Mouse (Mus musculus) bone marrow, adult 2 months (tissue): ENCODE results near the gene Morn3. TPM values are rescaled to one million over a fixed set of nuclear protein-coding genes. Genes with fewer than 3 reads are reported as not detected.

Experiments
- H3K27ac ChIP-seq: fragments of 200-500 bp; 2 replicates; pipeline ENCODE4 v1.5.1; 2012; ENCODE audit warnings: low read depth, mild to moderate bottlenecking, control low read depth, inconsistent platforms, low read length; ENCODE audit not compliant: control insufficient read depth, poor library complexity, insufficient read depth
- H3K4me1 ChIP-seq: fragments of 200-500 bp; 2 replicates; pipeline ENCODE4 v1.6.1; 2011; ENCODE audit warnings: low read length; ENCODE audit not compliant: control insufficient read depth, insufficient read depth
- H3K4me3 ChIP-seq: fragments of 200-500 bp; replicated peaks from 2 replicates; pipeline ENCODE3; 2011; ENCODE audit warnings: mild to moderate bottlenecking, low read depth, low read length, control low read depth; ENCODE audit not compliant: control insufficient read depth
- CTCF ChIP-seq: fragments of 200-500 bp; IDR thresholded peaks from 2 replicates; pipeline ENCODE4 v1.5.1; 2011; ENCODE audit warnings: low read length, control low read depth; ENCODE audit not compliant: control insufficient read depth, insufficient read depth
- POLR2A ChIP-seq: fragments of 200-500 bp; IDR thresholded peaks from 2 replicates; pipeline ENCODE4 v1.6.1; 2011; ENCODE audit warnings: low read depth, mild to moderate bottlenecking, control low read depth, low read length, borderline replicate concordance; ENCODE audit not compliant: control insufficient read depth
- WGBS: fragments of 180-500 bp; shearing (Covaris S2); methylation state at CpG from one replicate; pipeline ENCODE4 v1.1.7; 2018; 5-methylcytosine and 5-hydroxymethylcytosine counted together
- polyA plus RNA-seq: library from polyadenylated mRNA; stranded (reverse); fragments of >200 nt; gene quantifications from 2 replicates; pipeline ENCODE4 v1.2.4, GENCODE M21; 2011; ENCODE audit warnings: low replicate concordance; ENCODE audit not compliant: missing spikeins, insufficient read depth, insufficient read length

The Morn3 gene
- 5.3 TPM in 1 of 2 replicates, not detected in the other for polyA plus RNA-seq

- Histone ChIP-seq H3K27ac (no peak within 1 kb of the TSS), H3K4me3 (no peak within 1 kb of the TSS), H3K4me1 (peaks cover 1% of the 10 kb centered on the region; the same call in 1 of the 2 replicates)
- TF ChIP-seq CTCF (no peak), POLR2A (no peak)
- WGBS = 87% methylated on average over 3 of the region's 3 CpGs
These were observed at the start of gene Morn3 for GRCm38 (mm10) chr5:123046916-123047315. Morn3 (minus strand) TSS chr5:123047016.

GRCm38 (mm10) chr5:123096299-123096698 is 49.5 kb upstream of the Morn3 start:
- WGBS = 84% methylated on average over 8 of the region's 8 CpGs
- H3K4me1 ChIP-seq = peaks cover 8% of the 10 kb centered on the region
- H3K4me3 ChIP-seq = no peak overlapping the region
- no peak overlapping the region for H3K27ac ChIP-seq
- TF ChIP-seq CTCF = no peak
- TF ChIP-seq POLR2A = no peak

GRCm38 (mm10) chr5:123094238-123094991 is 47.6 kb upstream of the Morn3 start:
- no peak for TF ChIP-seq CTCF
- no peak for TF ChIP-seq POLR2A
- WGBS = 64% methylated on average over 25 of the region's 25 CpGs
- H3K27ac ChIP-seq = peak overlapping the region; percentile 95
- peak overlapping the region; percentile 15 for H3K4me3 ChIP-seq
- peaks cover 9% of the 10 kb centered on the region for H3K4me1 ChIP-seq

GRCm38 (mm10) chr5:123093077-123093633 is 46.3 kb upstream of the Morn3 start:
- peaks cover 9% of the 10 kb centered on the region for H3K4me1 ChIP-seq
- TF ChIP-seq CTCF = no peak
- 0 out of 2 replicates have a peak, but pooled peaks have one; percentile 6 for TF ChIP-seq POLR2A
- H3K4me3 ChIP-seq = no peak overlapping the region
- WGBS = 68% methylated on average over 14 of the region's 14 CpGs
- H3K27ac ChIP-seq = peak overlapping the region; percentile 95

GRCm38 (mm10) chr5:123090560-123091306 is 43.9 kb upstream of the Morn3 start:
- H3K4me1 ChIP-seq = peaks cover 9% of the 10 kb centered on the region
- peak overlapping the region; percentile 4; the same call in 1 of the 2 replicates for H3K27ac ChIP-seq
- no peak overlapping the region for H3K4me3 ChIP-seq
- no peak for TF ChIP-seq POLR2A
- TF ChIP-seq CTCF = no peak
- WGBS = 91% methylated on average over 10 of the region's 10 CpGs

- 88% methylated on average over 4 of the region's 4 CpGs for WGBS
- Histone ChIP-seq H3K27ac (no peak overlapping the region), H3K4me1 (peaks cover 7% of the 10 kb centered on the region), H3K4me3 (no peak overlapping the region)
- no peak for TF ChIP-seq POLR2A
- TF ChIP-seq CTCF = no peak
These were observed 42.0 kb upstream of the Morn3 start for GRCm38 (mm10) chr5:123088784-123089183.

- Histone ChIP-seq H3K27ac (no peak overlapping the region), H3K4me3 (no peak overlapping the region)
- 81% methylated on average over 2 of the region's 2 CpGs for WGBS
These were observed 39.7 kb upstream of the Morn3 start for GRCm38 (mm10) chr5:123086501-123086900.

GRCm38 (mm10) chr5:123083340-123084050 is 36.7 kb upstream of the Morn3 start:
- TF ChIP-seq POLR2A (no peak), CTCF (no peak)
- no peak overlapping the region for H3K4me3 ChIP-seq
- WGBS = 60% methylated on average over 13 of the region's 13 CpGs
- no peaks in the 10 kb centered on the region; the same call in 1 of the 2 replicates for H3K4me1 ChIP-seq
- no peak overlapping the region for H3K27ac ChIP-seq

More at GRCm38 (mm10) chr5:123086501-123086900, 39.7 kb upstream of the Morn3 start:
- TF ChIP-seq CTCF = no peak
- no peak for TF ChIP-seq POLR2A
- H3K4me1 ChIP-seq = peaks cover 2% of the 10 kb centered on the region

GRCm38 (mm10) chr5:123080510-123080909 is 33.7 kb upstream of the Morn3 start:
- Histone ChIP-seq H3K4me1 (peaks cover 3% of the 10 kb centered on the region), H3K4me3 (no peak overlapping the region), H3K27ac (no peak overlapping the region)
- 91% methylated on average over 13 of the region's 13 CpGs for WGBS
- TF ChIP-seq POLR2A (no peak), CTCF (peak; percentile 28; the same call in 1 of the 2 replicates)
